Mouse (Mus musculus) olfactory bulb, adult 2 months (tissue): ENCODE data around the gene Ccdc85c.

Experiments used
- CTCF ChIP-seq: fragments of 200-500 bp; IDR thresholded peaks from 2 replicates; pipeline ENCODE4 v1.5.1; 2012; ENCODE audit warnings: low read depth, mild to moderate bottlenecking, low read length, moderate library complexity; ENCODE audit not compliant: insufficient read depth
- POLR2A ChIP-seq: fragments of 200-500 bp; IDR thresholded peaks from 2 replicates; pipeline ENCODE4 v1.6.1; 2012; ENCODE audit warnings: mild to moderate bottlenecking, low read depth, low read length, moderate library complexity; ENCODE audit not compliant: insufficient read depth

DNA sequence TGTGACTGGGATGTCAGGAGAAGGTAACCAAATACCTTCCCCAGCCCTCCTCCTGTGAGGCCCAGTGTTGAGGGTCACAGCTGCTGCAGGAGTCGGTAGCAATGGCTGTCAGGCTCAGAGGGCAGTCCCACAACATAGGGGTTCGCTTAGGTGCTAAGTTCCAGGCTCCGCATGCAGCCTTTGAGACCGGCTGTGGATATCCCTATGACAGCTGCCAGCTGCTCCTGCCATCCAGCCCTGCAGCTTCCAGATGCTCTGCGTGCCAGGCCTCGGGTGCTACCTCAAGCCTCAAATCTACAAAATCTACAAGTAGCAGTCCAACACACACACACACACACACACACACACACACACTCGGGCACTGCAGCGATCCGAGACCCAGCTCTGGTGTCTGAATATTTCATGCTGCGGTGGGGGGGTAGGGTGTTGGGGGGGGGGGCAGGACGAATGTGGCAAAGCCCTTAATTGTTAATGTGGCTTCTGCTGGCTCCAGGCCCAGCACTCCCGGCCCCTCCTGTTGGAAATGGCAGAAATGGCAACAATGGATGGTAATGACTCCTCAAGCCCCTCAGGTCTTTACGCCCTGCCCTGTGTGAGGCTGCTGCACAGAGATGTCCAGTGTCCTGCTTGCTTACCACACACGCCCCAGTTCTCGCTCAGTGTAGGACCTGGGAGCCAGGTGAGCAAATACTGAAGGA is 3.1 kb upstream of the Ccdc85c start:
- no peak for TF ChIP-seq CTCF
- no peak for TF ChIP-seq POLR2A
